ENCODE assay signal across 16 mouse cellular contexts in genomic region chr8:49462602-49463001, GRCm38 (mm10).
DNase-seq lines count a peak whose midpoint lies in the region; ATAC-seq and TF ChIP-seq lines count a peak whose summit lies in the region.
"Had no signal": no experiment of that assay in that cellular context is flagged by ENCODE, and none has a peak within 500 bp of the region (broad histone marks: within the 10 kb centered on the region; RNA-seq: fewer than 3 reads in every experiment).

No protein-coding gene starts in this region.

- H3K4me3 ChIP-seq in hindbrain, embryonic 14.5 days (replicated peaks; ENCODE audit: low read length) = no peak overlapping the region
- no peak overlapping the region for H3K4me3 ChIP-seq in hindbrain, embryonic 10.5 days
- no peak overlapping the region for H3K4me3 ChIP-seq in forebrain, embryonic 16.5 days (replicated peaks; ENCODE audit: low read length)
- H3K4me3 ChIP-seq in midbrain, postnatal 0 days (ENCODE audit: low read depth, low read length) = no peak overlapping the region
- H3K4me3 ChIP-seq: intestine, embryonic 15.5 days; liver, embryonic 13.5 days had no signal

- no peak for TF ChIP-seq CTCF in midbrain, postnatal 0 days (IDR thresholded peaks at IDR 0.05)

- no peaks in the 10 kb centered on the region for H3K36me3 ChIP-seq in hindbrain, embryonic 14.5 days (replicated peaks; ENCODE audit: control insufficient read depth, insufficient read depth)
- H3K36me3 ChIP-seq in hindbrain, embryonic 10.5 days = no peaks in the 10 kb centered on the region
- H3K36me3 ChIP-seq in forebrain, embryonic 16.5 days (ENCODE audit: control insufficient read depth, insufficient read depth) = no peaks in the 10 kb centered on the region
- H3K36me3 ChIP-seq in midbrain, postnatal 0 days (ENCODE audit: insufficient read depth, low read length) = no peaks in the 10 kb centered on the region
- H3K36me3 ChIP-seq: G1E; intestine, embryonic 15.5 days; liver, embryonic 13.5 days had no signal

- no peak for ATAC-seq in hindbrain, embryonic 14.5 days (ENCODE audit: low FRiP score)
- peak; percentile 58 for ATAC-seq in forebrain, embryonic 16.5 days
- ATAC-seq in midbrain, postnatal 0 days (ENCODE audit: low FRiP score) = no peak
- ATAC-seq: intestine, embryonic 15.5 days; lung, postnatal 0 days had no signal

- WGBS in hindbrain, embryonic 14.5 days = 35% methylated on average over 8 of the region's 8 CpGs
- 66% methylated on average over 8 of the region's 8 CpGs for WGBS in hindbrain, embryonic 10.5 days
- WGBS in forebrain, embryonic 16.5 days = 17% methylated on average over 8 of the region's 8 CpGs
- 33% methylated on average over 8 of the region's 8 CpGs for WGBS in midbrain, postnatal 0 days

- H3K9ac ChIP-seq in hindbrain, embryonic 14.5 days = no peak overlapping the region
- no peak overlapping the region for H3K9ac ChIP-seq in forebrain, embryonic 16.5 days (replicated peaks; ENCODE audit: low read depth, low read length)
- H3K9ac ChIP-seq in midbrain, postnatal 0 days (replicated peaks; ENCODE audit: low read length, poor library complexity, severe bottlenecking) = no peak overlapping the region
- H3K9ac ChIP-seq: intestine, embryonic 15.5 days; liver, embryonic 13.5 days had no signal

- H3K27ac ChIP-seq in hindbrain, embryonic 14.5 days = peak overlapping the region; percentile 63
- no peak overlapping the region for H3K27ac ChIP-seq in hindbrain, embryonic 10.5 days
- no peak overlapping the region for H3K27ac ChIP-seq in forebrain, embryonic 16.5 days (ENCODE audit: low read length)
- no peak overlapping the region for H3K27ac ChIP-seq in midbrain, postnatal 0 days (ENCODE audit: low read depth, low read length)
- H3K27ac ChIP-seq: intestine, embryonic 15.5 days; liver, embryonic 13.5 days had no signal

- no peaks in the 10 kb centered on the region for H3K9me3 ChIP-seq in hindbrain, embryonic 14.5 days (ENCODE audit: control insufficient read depth, low read length)
- H3K9me3 ChIP-seq in hindbrain, embryonic 10.5 days = no peaks in the 10 kb centered on the region
- H3K9me3 ChIP-seq in forebrain, embryonic 16.5 days (ENCODE audit: control insufficient read depth, low read length) = no peaks in the 10 kb centered on the region
- no peaks in the 10 kb centered on the region for H3K9me3 ChIP-seq in midbrain, postnatal 0 days (ENCODE audit: low read length)
- H3K9me3 ChIP-seq: intestine, embryonic 15.5 days had no signal

- peaks cover 11% of the 10 kb centered on the region for H3K4me1 ChIP-seq in hindbrain, embryonic 14.5 days (replicated peaks; ENCODE audit: control insufficient read depth, insufficient read depth, low read length)
- H3K4me1 ChIP-seq in hindbrain, embryonic 10.5 days (replicated peaks) = peaks cover 21% of the 10 kb centered on the region
- peaks cover 14% of the 10 kb centered on the region for H3K4me1 ChIP-seq in forebrain, embryonic 16.5 days (replicated peaks; ENCODE audit: control insufficient read depth, insufficient read depth, low read length)
- H3K4me1 ChIP-seq in midbrain, postnatal 0 days (ENCODE audit: insufficient read depth, low read length) = peaks cover 3% of the 10 kb centered on the region; the same call in 1 of the 2 replicates
- H3K4me1 ChIP-seq: intestine, embryonic 15.5 days; liver, embryonic 13.5 days had no signal

- H3K4me2 ChIP-seq in hindbrain, embryonic 14.5 days (replicated peaks) = peak overlapping the region; percentile 35
- H3K4me2 ChIP-seq in forebrain, embryonic 16.5 days (ENCODE audit: low read length) = peak overlapping the region; percentile 58; the same call in 1 of the 2 replicates
- no peak overlapping the region for H3K4me2 ChIP-seq in midbrain, postnatal 0 days (ENCODE audit: low read depth, low read length, poor library complexity, severe bottlenecking)
- H3K4me2 ChIP-seq: intestine, embryonic 15.5 days; liver, embryonic 13.5 days had no signal

- H3K27me3 ChIP-seq in hindbrain, embryonic 14.5 days (ENCODE audit: control insufficient read depth, insufficient read depth, low read length) = no peaks in the 10 kb centered on the region
- no peaks in the 10 kb centered on the region for H3K27me3 ChIP-seq in hindbrain, embryonic 10.5 days (ENCODE audit: insufficient read depth, poor library complexity, severe bottlenecking)
- no peaks in the 10 kb centered on the region for H3K27me3 ChIP-seq in forebrain, embryonic 16.5 days (replicated peaks; ENCODE audit: control insufficient read depth, insufficient read depth, low read length)
- H3K27me3 ChIP-seq in midbrain, postnatal 0 days (ENCODE audit: insufficient read depth, low read length) = no peaks in the 10 kb centered on the region
- H3K27me3 ChIP-seq: intestine, embryonic 15.5 days; liver, embryonic 13.5 days had no signal

- peak; percentile 32 for DNase-seq in hindbrain, embryonic 14.5 days (ENCODE audit: low spot score)
- no peak for DNase-seq in hindbrain, embryonic 10.5 days (ENCODE audit: low spot score)
- peak; percentile 31 to 60 for DNase-seq in layer of hippocampus, postnatal 14 days (ENCODE audit: low spot score in 2 of 2)
- DNase-seq in midbrain, postnatal 0 days (ENCODE audit: low spot score) = peak; percentile 21
- DNase-seq in left cerebral cortex, adult 11 months (ENCODE audit: low spot score) = no peak
- no peak for DNase-seq in kidney, adult 9 months
- DNase-seq in frontal cortex, postnatal 25 days (ENCODE audit: low spot score in 2 of 2) = no peak
- DNase-seq: adrenal gland, postnatal 14 days; heart, adult 11 months; kidney, postnatal 36 days; liver, embryonic 13.5 days; thymus, adult 2 months had no signal

Comparison
In these comparisons a context has a peak if more than half of its experiments do, and no peak if none do; other contexts are left out.
1. DNase-seq: peak in hindbrain, embryonic 14.5 days (single experiment), layer of hippocampus, postnatal 14 days (2 of 2) and midbrain, postnatal 0 days (single experiment); none in hindbrain, embryonic 10.5 days (single experiment), left cerebral cortex, adult 11 months (single experiment), kidney, adult 9 months (single experiment) and frontal cortex, postnatal 25 days (0 of 2).